Mouse (Mus musculus) cortical plate, adult 2 months (tissue): ENCODE measurements at regions not wholly inside any gene's neighbourhood (a gene's known extent, or its start where the extent isn't known, plus 50 kb on each side); places are given as distances from the start of the nearest gene placed in this dataset.

Experiments
- H3K27ac ChIP-seq: fragments of 200-500 bp; 2 replicates; pipeline ENCODE4 v1.5.1; 2012; ENCODE audit warnings: low read length, control low read depth, inconsistent platforms; ENCODE audit not compliant: insufficient read depth
- H3K4me1 ChIP-seq: fragments of 200-500 bp; 2 replicates; pipeline ENCODE4 v1.6.1; 2011; ENCODE audit warnings: low read length; ENCODE audit not compliant: control insufficient read depth, insufficient read depth
- H3K4me3 ChIP-seq: fragments of 200-500 bp; 2 replicates; pipeline ENCODE4 v1.5.1; 2011; ENCODE audit warnings: mild to moderate bottlenecking, low read length, control low read depth; ENCODE audit not compliant: insufficient read depth
- CTCF ChIP-seq: fragments of 200-500 bp; IDR thresholded peaks from 2 replicates; pipeline ENCODE4 v1.5.1; 2011; ENCODE audit warnings: mild to moderate bottlenecking, control low read depth, low read length; ENCODE audit not compliant: insufficient read depth; ENCODE audit errors: extremely low read depth
- POLR2A ChIP-seq: fragments of 200-500 bp; IDR thresholded peaks from 2 replicates; pipeline ENCODE4 v1.6.1; 2011; ENCODE audit warnings: mild to moderate bottlenecking, low read length, control low read depth; ENCODE audit not compliant: insufficient read depth; ENCODE audit errors: extremely low read depth

GRCm38 (mm10) chr1:185741034-185741890 is 286.6 kb downstream of the Slc30a10 start:
- no peak overlapping the region for H3K4me3 ChIP-seq
- no peak overlapping the region for H3K27ac ChIP-seq
- TF ChIP-seq POLR2A (no peak), CTCF (no peak)
- H3K4me1 ChIP-seq = no peaks in the 10 kb centered on the region

GRCm38 (mm10) chr1:185749251-185749650 is 294.6 kb downstream of the Slc30a10 start:
- TF ChIP-seq CTCF (no peak), POLR2A (no peak)

GRCm38 (mm10) chr1:185754486-185755290 is 300.0 kb downstream of the Slc30a10 start:
- Histone ChIP-seq H3K27ac (no peak overlapping the region), H3K4me3 (no peak overlapping the region), H3K4me1 (no peaks in the 10 kb centered on the region)
- peak; percentile 38; the same call in 1 of the 2 replicates for TF ChIP-seq CTCF
- no peak for TF ChIP-seq POLR2A

More at GRCm38 (mm10) chr1:185749251-185749650, 294.6 kb downstream of the Slc30a10 start:
- H3K4me3 ChIP-seq = no peak overlapping the region
- no peaks in the 10 kb centered on the region for H3K4me1 ChIP-seq
- no peak overlapping the region for H3K27ac ChIP-seq

GRCm38 (mm10) chr1:185757376-185757775 is 302.7 kb downstream of the Slc30a10 start:
- no peak for TF ChIP-seq CTCF
- TF ChIP-seq POLR2A = no peak
- Histone ChIP-seq H3K4me1 (no peaks in the 10 kb centered on the region), H3K4me3 (no peak overlapping the region), H3K27ac (no peak overlapping the region)

GRCm38 (mm10) chr1:185774202-185774601 is 319.6 kb downstream of the Slc30a10 start:
- Histone ChIP-seq H3K27ac (no peak overlapping the region), H3K4me1 (no peaks in the 10 kb centered on the region), H3K4me3 (no peak overlapping the region)
- no peak for TF ChIP-seq CTCF
- no peak for TF ChIP-seq POLR2A

GRCm38 (mm10) chr1:185779604-185780003 is 325.0 kb downstream of the Slc30a10 start:
- H3K27ac ChIP-seq = no peak overlapping the region

GRCm38 (mm10) chr1:185802156-185802555 is 315.0 kb downstream of the Lyplal1 start:
- TF ChIP-seq CTCF = no peak
- TF ChIP-seq POLR2A = no peak
- no peak overlapping the region for H3K27ac ChIP-seq

More at GRCm38 (mm10) chr1:185779604-185780003, 325.0 kb downstream of the Slc30a10 start:
- Histone ChIP-seq H3K4me3 (no peak overlapping the region), H3K4me1 (no peaks in the 10 kb centered on the region)
- TF ChIP-seq CTCF = no peak
- TF ChIP-seq POLR2A = no peak

GRCm38 (mm10) chr1:185814901-185815300 is 302.2 kb downstream of the Lyplal1 start:
- Histone ChIP-seq H3K4me1 (no peaks in the 10 kb centered on the region), H3K4me3 (no peak overlapping the region), H3K27ac (no peak overlapping the region)
- no peak for TF ChIP-seq POLR2A

More at GRCm38 (mm10) chr1:185802156-185802555, 315.0 kb downstream of the Lyplal1 start:
- Histone ChIP-seq H3K4me1 (no peaks in the 10 kb centered on the region), H3K4me3 (no peak overlapping the region)

- H3K27ac ChIP-seq = no peak overlapping the region
- TF ChIP-seq CTCF = no peak
- no peak for TF ChIP-seq POLR2A
Measured at GRCm38 (mm10) chr1:185819044-185819443, 298.1 kb downstream of the Lyplal1 start.

More at GRCm38 (mm10) chr1:185819044-185819443, 298.1 kb downstream of the Lyplal1 start:
- no peak overlapping the region for H3K4me3 ChIP-seq
- no peaks in the 10 kb centered on the region for H3K4me1 ChIP-seq
